Mouse (Mus musculus): ENCODE results near the gene Gspt1. TPM values are rescaled to one million over a fixed set of nuclear protein-coding genes. Genes with fewer than 3 reads are reported as not detected.
"Not testable (repeated sequence)": the region's sequence is repeated elsewhere in the genome, so short reads cannot be mapped to it uniquely, and the experiment has no call there.

Gspt1 gene
- total RNA-seq (2021) = 100 to 1,000 TPM; 110 to 145 TPM
- long read RNA-seq, experiment 1, transcript Gspt1-205 (15 exons, 3,716 nt) = minor isoform, 24 of 69 reads
- long read RNA-seq, experiment 1, transcript Gspt1-201 (15 exons, 2,898 nt) = major isoform, 41 of 69 reads
- long read RNA-seq, experiment 1, partial matches to known transcripts = 2 of 69 reads
- long read RNA-seq, experiment 1, other reads (novel, unspliced or antisense) = 2 of 69 reads
- long read RNA-seq, experiment 2, transcript Gspt1-205 (15 exons, 3,716 nt) = minor isoform, 57 of 203 reads
- long read RNA-seq, experiment 2, transcript Gspt1-201 (15 exons, 2,898 nt) = major isoform, 115 of 203 reads
- long read RNA-seq, experiment 2, partial matches to known transcripts = 19 of 203 reads
- long read RNA-seq, experiment 2, other reads (novel, unspliced or antisense) = 12 of 203 reads

DNA sequence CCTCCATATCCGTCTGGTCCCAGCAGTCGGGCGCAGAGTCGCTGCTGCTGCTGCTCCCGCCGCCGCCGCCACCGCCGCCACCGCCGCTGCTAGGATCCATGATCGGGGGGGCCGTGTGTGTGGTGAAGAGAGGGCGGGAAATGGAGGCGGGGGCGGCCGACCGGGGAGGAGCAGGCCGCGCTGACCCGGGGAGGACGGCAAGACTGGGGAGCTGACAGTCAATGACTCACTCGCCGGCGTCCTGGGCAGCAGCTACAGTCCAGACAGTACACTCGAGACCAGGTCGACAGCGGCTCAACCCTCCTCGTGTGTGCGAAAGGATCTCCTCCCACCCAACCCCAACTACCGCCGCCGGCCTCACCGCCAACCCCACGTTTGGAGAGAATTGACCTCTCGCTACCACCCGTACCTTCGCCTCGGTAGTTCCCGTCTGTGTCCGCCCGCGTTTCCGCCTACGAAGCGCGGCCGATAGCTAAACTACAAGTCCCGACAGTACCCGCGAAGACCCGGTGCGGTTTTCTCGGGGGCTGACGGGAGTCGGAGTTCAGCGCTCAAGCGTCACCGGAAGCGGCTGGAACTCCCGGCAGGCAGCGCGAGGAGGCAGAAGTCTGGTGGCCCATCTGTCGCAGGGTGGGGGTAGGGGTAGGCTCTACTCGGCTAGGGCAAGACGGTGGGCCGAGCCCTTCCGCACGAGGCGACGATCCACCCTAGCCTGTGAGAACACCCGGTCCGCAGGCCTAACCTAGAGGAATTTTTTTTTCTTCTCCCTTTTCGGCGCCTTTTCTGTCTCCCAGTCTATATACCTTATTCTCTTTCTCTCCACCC is at the start of gene Gspt1:
Gspt1 (minus strand) TSS at position 428 of the 825 bp plus-strand sequence.
- peak; percentile 94 for DNase-seq (ENCODE audit: low spot score in 2 of 2)

- no peak for DNase-seq (ENCODE audit: low spot score in 2 of 2)
These were observed 49.6 kb upstream of the Gspt1 start for GRCm38 (mm10) chr16:11303741-11304140.

GRCm38 (mm10) chr16:11297700-11298099 is 43.6 kb upstream of the Gspt1 start:
- not testable (repeated sequence) for DNase-seq (ENCODE audit: low spot score in 2 of 2)

DNA sequence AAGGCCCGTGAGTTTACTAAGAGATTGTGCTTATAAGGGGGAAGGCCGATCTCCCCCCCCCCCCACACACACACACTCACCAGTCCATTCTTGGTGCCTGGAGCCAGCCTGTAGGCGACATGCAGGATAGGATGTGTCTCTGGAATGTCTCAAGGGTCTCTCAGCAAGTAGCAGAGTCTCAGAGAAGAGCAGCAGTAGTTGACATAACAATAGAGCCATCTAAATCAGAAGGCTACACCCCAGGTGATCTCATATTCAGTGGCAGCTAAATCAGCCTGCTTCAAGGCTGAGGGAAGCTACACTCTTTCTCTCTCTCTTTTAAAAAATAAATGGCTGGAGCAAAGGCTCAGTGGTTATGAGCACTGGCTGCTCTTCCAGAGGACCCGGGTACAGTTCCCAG is 41.5 kb upstream of the Gspt1 start:
- not testable (repeated sequence) for DNase-seq (ENCODE audit: low spot score in 2 of 2)

DNA sequence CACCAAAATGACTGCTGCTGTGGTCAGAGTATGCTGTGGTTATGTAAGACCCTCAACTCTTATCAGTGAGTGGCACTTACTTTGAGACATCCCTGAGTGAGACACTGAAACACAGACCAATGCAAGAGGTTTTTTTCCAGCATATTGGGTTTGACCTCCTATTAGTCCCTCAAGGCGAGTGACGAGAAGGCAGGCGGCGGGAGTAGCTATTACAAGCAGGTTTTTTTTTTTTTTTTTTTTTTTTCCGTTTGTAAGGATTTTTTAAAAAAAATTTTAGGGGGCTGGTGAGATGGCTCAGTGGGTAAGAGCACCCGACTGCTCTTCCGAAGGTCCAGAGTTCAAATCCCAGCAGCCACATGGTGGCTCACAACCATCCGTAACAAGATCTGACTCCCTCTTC is 34.7 kb upstream of the Gspt1 start:
- not testable (repeated sequence) for DNase-seq (ENCODE audit: low spot score in 2 of 2)

DNA sequence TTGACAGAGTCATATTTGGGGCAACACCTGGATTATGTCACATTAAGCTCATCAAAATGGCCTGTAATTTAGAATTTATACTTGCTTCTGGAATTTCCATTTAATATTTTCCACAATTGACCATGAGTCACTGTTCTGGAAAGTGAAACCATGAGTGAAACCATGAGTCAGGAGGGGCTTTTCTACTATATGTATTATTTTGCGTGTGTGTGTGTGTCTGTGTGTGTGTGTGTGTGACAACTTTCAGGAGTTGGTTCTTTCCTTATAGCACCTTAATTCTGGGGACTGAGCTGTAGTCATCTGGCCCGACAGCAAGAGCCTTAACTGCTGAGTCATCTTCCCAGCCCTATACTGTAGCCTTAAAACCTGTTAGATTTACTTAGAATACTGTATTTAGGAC is 31.8 kb upstream of the Gspt1 start:
- no peak for DNase-seq (ENCODE audit: low spot score in 2 of 2)

GRCm38 (mm10) chr16:11284881-11285280 is 30.8 kb upstream of the Gspt1 start:
- DNase-seq (ENCODE audit: low spot score in 2 of 2) = no peak

DNA sequence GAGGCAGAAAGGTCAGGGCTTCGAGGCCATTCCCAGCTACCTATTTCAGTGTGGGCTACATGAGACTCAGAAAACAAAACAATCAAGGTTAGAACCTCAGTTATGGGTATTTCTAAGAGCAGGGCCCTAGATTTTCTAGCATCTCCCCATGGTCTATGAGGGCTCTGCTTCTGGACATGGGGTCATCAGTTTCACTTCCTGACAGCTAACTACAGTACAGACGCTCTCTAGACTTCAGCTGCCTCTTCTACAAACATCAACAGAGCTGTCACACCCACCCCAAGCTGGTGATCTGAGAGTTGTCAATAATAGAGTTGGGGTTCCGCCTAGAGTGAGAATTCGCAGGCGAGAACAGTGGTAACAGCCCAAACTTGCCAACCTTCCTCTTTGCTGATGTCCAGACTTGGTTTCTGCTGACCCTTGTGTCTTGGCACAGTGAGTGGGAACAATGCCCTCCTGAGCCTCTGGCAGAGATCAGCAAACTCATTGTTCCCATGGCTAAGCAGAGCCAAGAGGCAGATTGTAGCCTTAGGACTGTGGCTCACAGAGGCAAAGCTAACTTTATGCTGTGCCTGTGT is 28.6 kb upstream of the Gspt1 start:
- DNase-seq (ENCODE audit: low spot score in 2 of 2) = no peak

DNA sequence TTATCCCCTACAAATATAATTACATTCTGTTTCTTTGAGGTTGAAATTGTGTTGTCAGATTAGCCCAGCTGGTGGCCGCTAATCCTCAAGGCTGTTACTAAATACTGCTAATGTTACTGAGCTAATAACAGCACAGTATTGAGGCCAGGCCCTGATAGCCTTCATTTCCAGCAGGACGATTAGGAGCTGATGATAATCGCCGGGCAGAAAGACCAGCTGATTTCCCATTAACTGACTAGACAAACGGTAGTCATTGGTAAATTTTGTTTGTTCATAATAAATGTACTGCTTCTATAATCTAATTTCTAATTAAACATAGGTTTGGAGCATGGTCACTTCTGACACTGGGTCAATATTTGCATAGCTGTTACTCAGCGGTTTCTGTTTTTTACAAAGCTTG is 24.7 kb upstream of the Gspt1 start:
- no peak for DNase-seq (ENCODE audit: low spot score in 2 of 2)

DNA sequence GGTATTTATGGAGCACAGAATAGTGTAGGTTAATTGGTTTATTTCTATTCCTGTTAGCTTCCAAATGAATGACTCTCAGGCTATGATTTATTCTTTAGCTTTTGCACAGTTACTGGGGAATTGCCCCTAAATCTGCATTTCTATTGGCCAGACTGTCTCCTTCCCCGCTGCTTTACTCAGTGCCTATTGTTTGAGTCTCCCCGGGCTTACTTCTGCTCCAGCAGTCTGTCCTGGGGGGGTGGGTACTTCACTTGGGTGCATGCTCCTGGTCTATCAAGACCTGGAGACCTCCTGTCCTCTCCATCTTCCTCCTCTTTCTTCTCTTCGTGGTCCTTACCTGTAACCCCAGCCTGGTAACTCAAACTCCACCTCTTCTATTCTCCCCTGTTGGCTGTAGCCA is 22.8 kb upstream of the Gspt1 start:
- no peak for DNase-seq (ENCODE audit: low spot score in 2 of 2)

GRCm38 (mm10) chr16:11271073-11271472 is 16.9 kb upstream of the Gspt1 start:
- no peak for DNase-seq (ENCODE audit: low spot score in 2 of 2)

- no peak for DNase-seq (ENCODE audit: low spot score in 2 of 2)
These were observed 16.5 kb upstream of the Gspt1 start for GRCm38 (mm10) chr16:11270642-11271041.

GRCm38 (mm10) chr16:11269808-11270207 is 15.7 kb upstream of the Gspt1 start:
- DNase-seq (ENCODE audit: low spot score in 2 of 2) = no peak

DNA sequence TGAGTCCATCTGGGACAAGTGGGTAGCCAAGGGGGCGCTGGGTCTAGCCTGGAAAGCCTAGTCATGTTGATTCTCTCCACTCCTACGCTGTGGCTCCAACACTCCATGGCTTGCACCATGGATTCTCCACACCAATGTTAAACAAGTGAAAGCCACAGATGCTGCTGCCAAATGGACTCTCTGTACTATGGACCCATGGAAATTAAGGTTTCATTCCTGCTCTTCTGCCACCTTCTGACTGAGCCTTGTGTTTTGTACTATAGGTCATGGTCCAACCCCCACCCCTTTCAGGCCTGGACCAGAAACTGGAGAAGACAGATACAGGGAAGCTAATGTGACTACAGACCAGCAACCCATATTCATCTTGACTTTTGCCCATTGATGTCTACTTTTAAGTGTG is 12.4 kb upstream of the Gspt1 start:
- no peak for DNase-seq (ENCODE audit: low spot score in 2 of 2)

- DNase-seq (ENCODE audit: low spot score in 2 of 2) = no peak
These were observed 9.1 kb upstream of the Gspt1 start for GRCm38 (mm10) chr16:11263266-11263665.

- no peak for DNase-seq (ENCODE audit: low spot score in 2 of 2)
These were observed 619 bp upstream of the Gspt1 start for GRCm38 (mm10) chr16:11254723-11255164.

DNA sequence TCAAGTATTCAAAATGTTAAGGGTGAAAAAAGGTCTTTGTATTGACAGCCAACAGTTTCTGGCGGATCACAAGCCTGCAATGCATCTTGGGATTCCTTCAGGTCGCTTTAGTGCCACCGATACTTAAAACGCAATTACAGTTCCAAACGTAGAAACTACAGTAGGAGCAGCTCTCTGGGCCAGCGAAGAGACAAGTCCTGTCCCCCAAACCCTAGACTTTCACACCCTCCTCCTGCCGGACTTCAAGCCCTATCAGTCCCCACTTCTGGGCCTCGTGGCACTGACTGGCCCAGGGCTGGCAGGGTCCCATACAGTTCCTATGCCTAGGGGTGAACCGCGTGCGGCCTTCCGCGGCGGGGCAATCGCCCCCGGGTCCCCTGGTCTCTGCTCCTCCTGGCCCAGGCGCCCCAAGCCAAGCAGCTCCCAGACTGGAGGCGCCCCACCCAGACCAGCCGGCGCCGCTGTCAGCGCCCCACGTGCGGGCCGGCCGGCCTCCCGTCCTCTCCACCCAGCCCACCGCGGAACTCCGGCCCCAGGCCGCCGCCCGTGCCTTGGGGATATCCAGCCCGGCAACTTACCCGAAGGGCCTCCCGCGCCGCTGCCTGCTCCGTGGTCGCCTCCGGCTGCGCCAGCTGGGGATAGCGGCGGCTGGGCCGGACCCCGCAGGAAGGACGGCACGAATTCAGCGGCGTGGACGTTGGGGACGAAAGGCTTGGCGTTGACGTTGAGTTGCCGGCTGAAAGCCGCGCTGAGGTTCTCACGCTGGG is 877 bp downstream of the Gspt1 start:
- DNase-seq (ENCODE audit: low spot score in 2 of 2) = peak; percentile 56 to 63

- no peak for DNase-seq (ENCODE audit: low spot score in 2 of 2)
These were observed 6.3 kb downstream of the Gspt1 start for GRCm38 (mm10) chr16:11247791-11248190.

DNA sequence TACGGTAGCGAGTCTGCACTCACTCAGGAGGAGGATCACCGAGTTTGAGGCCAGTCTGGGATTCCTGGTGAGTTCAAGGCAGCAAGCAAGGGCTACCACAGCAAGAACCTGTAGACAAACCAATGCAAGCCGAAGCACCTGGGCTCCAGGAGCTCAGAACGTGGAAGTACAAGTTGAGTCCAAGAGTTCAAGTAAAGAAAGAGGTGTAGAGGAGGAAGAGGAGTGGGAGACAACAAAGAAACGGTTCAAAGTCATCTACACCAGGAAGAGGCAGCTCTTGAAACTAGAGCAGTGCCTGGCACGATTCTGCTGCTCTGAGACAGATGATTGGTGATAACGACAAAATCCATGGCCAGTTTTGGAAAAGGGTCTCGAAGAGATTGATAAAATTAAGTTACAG is 8.4 kb downstream of the Gspt1 start:
- no peak for DNase-seq (ENCODE audit: low spot score in 2 of 2)

DNA sequence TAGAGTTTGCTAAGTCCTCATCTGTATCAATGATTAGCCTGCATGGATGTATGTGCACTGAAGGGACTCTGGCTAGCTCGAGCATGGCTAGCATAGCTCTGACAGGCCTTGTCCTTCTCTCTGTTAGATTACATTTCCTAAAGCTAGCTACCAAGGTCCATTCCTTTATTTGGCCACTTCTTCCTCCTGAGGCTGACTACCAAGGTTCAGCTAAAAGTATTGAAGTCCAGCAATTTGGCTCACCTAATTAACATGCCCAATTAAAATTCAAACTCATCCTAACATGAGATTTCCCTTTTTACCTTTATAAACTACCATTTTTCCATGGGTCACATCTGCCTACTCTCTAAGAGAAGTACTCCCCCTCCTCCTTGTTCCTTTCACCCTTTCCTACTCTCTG is 11.7 kb downstream of the Gspt1 start:
- DNase-seq (ENCODE audit: low spot score in 2 of 2) = no peak

GRCm38 (mm10) chr16:11217801-11218200 is 36.3 kb downstream of the Gspt1 start:
- no peak for DNase-seq (ENCODE audit: low spot score in 2 of 2)
